Mouse (Mus musculus): ENCODE data around the gene Arl13b. TPM values are rescaled to one million over a fixed set of nuclear protein-coding genes. Genes with fewer than 3 reads are reported as not detected.

Gene Arl13b
- polyA plus RNA-seq (2014; fragmentation: Nextera tagmentation; extraction: Ambion mirVana) = 18.3 and 18.9 TPM in 2 replicates

- Histone ChIP-seq H3K27me3 (ENCODE audit: control insufficient read depth, insufficient read depth, low read length) (no peaks in the 10 kb centered on the region), H3K36me3 (ENCODE audit: control insufficient read depth, insufficient read depth, low read length) (no peaks in the 10 kb centered on the region), H3K27ac (ENCODE audit: low read depth, low read length) (peak within 1 kb of the TSS; percentile 71), H3K4me3 (ENCODE audit: low read depth, low read length) (peak within 1 kb of the TSS; percentile 97), H3K4me2 (ENCODE audit: low read depth, low read length) (peak within 1 kb of the TSS; percentile 87), H3K9ac (replicated peaks; ENCODE audit: low read depth, low read length) (peak within 1 kb of the TSS; percentile 79), H3K9me3 (ENCODE audit: control insufficient read depth, low read length) (no peaks in the 10 kb centered on the region), H3K4me1 (ENCODE audit: control insufficient read depth, insufficient read depth, low read length) (peaks cover 12% of the 10 kb centered on the region)
- under 1% methylated on average over 52 of the region's 52 CpGs for WGBS
- ATAC-seq (ENCODE audit: low read depth) = peak; percentile 100
Observed at GRCm38 (mm10) chr16:62846498-62847312, at the start of gene Arl13b. Arl13b (minus strand) TSS chr16:62847040.

GRCm38 (mm10) chr16:62895824-62896223 lies 49.0 kb upstream of the Arl13b start:
- Histone ChIP-seq H3K4me1 (ENCODE audit: control insufficient read depth, insufficient read depth, low read length) (no peaks in the 10 kb centered on the region), H3K4me2 (ENCODE audit: low read depth, low read length) (no peak overlapping the region), H3K9ac (replicated peaks; ENCODE audit: low read depth, low read length) (no peak overlapping the region), H3K27me3 (ENCODE audit: control insufficient read depth, insufficient read depth, low read length) (no peaks in the 10 kb centered on the region), H3K36me3 (ENCODE audit: control insufficient read depth, insufficient read depth, low read length) (no peaks in the 10 kb centered on the region), H3K4me3 (ENCODE audit: low read depth, low read length) (no peak overlapping the region), H3K9me3 (ENCODE audit: control insufficient read depth, low read length) (no peaks in the 10 kb centered on the region), H3K27ac (ENCODE audit: low read depth, low read length) (no peak overlapping the region)
- WGBS = 88% methylated on average over 3 of the region's 3 CpGs
- no peak for ATAC-seq (ENCODE audit: low read depth)

- no peak overlapping the region for H3K4me2 ChIP-seq (ENCODE audit: low read depth, low read length)
- H3K9me3 ChIP-seq (ENCODE audit: control insufficient read depth, low read length) = no peaks in the 10 kb centered on the region
- no peak overlapping the region for H3K4me3 ChIP-seq (ENCODE audit: low read depth, low read length)
- WGBS = 64% methylated on average over 6 of the region's 6 CpGs
- no peaks in the 10 kb centered on the region for H3K36me3 ChIP-seq (ENCODE audit: control insufficient read depth, insufficient read depth, low read length)
- H3K9ac ChIP-seq (replicated peaks; ENCODE audit: low read depth, low read length) = no peak overlapping the region
- no peaks in the 10 kb centered on the region for H3K27me3 ChIP-seq (ENCODE audit: control insufficient read depth, insufficient read depth, low read length)
- no peak for ATAC-seq (ENCODE audit: low read depth)
- no peak overlapping the region for H3K27ac ChIP-seq (ENCODE audit: low read depth, low read length)
- no peaks in the 10 kb centered on the region; the same call in 1 of the 2 replicates for H3K4me1 ChIP-seq (ENCODE audit: control insufficient read depth, insufficient read depth, low read length)
Observed at GRCm38 (mm10) chr16:62874065-62874464, 27.2 kb upstream of the Arl13b start.

GRCm38 (mm10) chr16:62873180-62873579 lies 26.3 kb upstream of the Arl13b start:
- H3K9me3 ChIP-seq (ENCODE audit: control insufficient read depth, low read length) = no peaks in the 10 kb centered on the region
- H3K4me3 ChIP-seq (ENCODE audit: low read depth, low read length) = no peak overlapping the region
- no peaks in the 10 kb centered on the region for H3K27me3 ChIP-seq (ENCODE audit: control insufficient read depth, insufficient read depth, low read length)
- ATAC-seq (ENCODE audit: low read depth) = peak; percentile 71
- no peaks in the 10 kb centered on the region for H3K36me3 ChIP-seq (ENCODE audit: control insufficient read depth, insufficient read depth, low read length)
- no peak overlapping the region for H3K4me2 ChIP-seq (ENCODE audit: low read depth, low read length)
- WGBS = 7% methylated on average over 4 of the region's 4 CpGs
- H3K27ac ChIP-seq (ENCODE audit: low read depth, low read length) = no peak overlapping the region
- no peak overlapping the region for H3K9ac ChIP-seq (replicated peaks; ENCODE audit: low read depth, low read length)
- no peaks in the 10 kb centered on the region; the same call in 1 of the 2 replicates for H3K4me1 ChIP-seq (ENCODE audit: control insufficient read depth, insufficient read depth, low read length)

GRCm38 (mm10) chr16:62872688-62873117 lies 25.9 kb upstream of the Arl13b start:
- Histone ChIP-seq H3K27ac (ENCODE audit: low read depth, low read length) (no peak overlapping the region), H3K4me3 (ENCODE audit: low read depth, low read length) (no peak overlapping the region), H3K4me2 (ENCODE audit: low read depth, low read length) (no peak overlapping the region), H3K27me3 (ENCODE audit: control insufficient read depth, insufficient read depth, low read length) (no peaks in the 10 kb centered on the region), H3K9ac (replicated peaks; ENCODE audit: low read depth, low read length) (no peak overlapping the region), H3K36me3 (ENCODE audit: control insufficient read depth, insufficient read depth, low read length) (no peaks in the 10 kb centered on the region), H3K4me1 (ENCODE audit: control insufficient read depth, insufficient read depth, low read length) (no peaks in the 10 kb centered on the region; the same call in 1 of the 2 replicates), H3K9me3 (ENCODE audit: control insufficient read depth, low read length) (no peaks in the 10 kb centered on the region)
- peak; percentile 60 for ATAC-seq (ENCODE audit: low read depth)
- 23% methylated on average over 5 of the region's 5 CpGs for WGBS

- no peaks in the 10 kb centered on the region for H3K36me3 ChIP-seq (ENCODE audit: control insufficient read depth, insufficient read depth, low read length)
- no peak overlapping the region for H3K4me3 ChIP-seq (ENCODE audit: low read depth, low read length)
- H3K9ac ChIP-seq (replicated peaks; ENCODE audit: low read depth, low read length) = no peak overlapping the region
- no peak for ATAC-seq (ENCODE audit: low read depth)
- H3K9me3 ChIP-seq (ENCODE audit: control insufficient read depth, low read length) = no peaks in the 10 kb centered on the region
- 72% methylated on average over 6 of the region's 6 CpGs for WGBS
- no peaks in the 10 kb centered on the region for H3K27me3 ChIP-seq (ENCODE audit: control insufficient read depth, insufficient read depth, low read length)
- no peaks in the 10 kb centered on the region for H3K4me1 ChIP-seq (ENCODE audit: control insufficient read depth, insufficient read depth, low read length)
- H3K27ac ChIP-seq (ENCODE audit: low read depth, low read length) = no peak overlapping the region
- no peak overlapping the region for H3K4me2 ChIP-seq (ENCODE audit: low read depth, low read length)
Observed at GRCm38 (mm10) chr16:62861455-62861854, 14.6 kb upstream of the Arl13b start.

GRCm38 (mm10) chr16:62860140-62860539 lies 13.3 kb upstream of the Arl13b start:
- Histone ChIP-seq H3K27ac (ENCODE audit: low read depth, low read length) (no peak overlapping the region), H3K9me3 (ENCODE audit: control insufficient read depth, low read length) (no peaks in the 10 kb centered on the region), H3K9ac (replicated peaks; ENCODE audit: low read depth, low read length) (no peak overlapping the region), H3K36me3 (ENCODE audit: control insufficient read depth, insufficient read depth, low read length) (no peaks in the 10 kb centered on the region), H3K4me3 (ENCODE audit: low read depth, low read length) (no peak overlapping the region), H3K4me2 (ENCODE audit: low read depth, low read length) (no peak overlapping the region), H3K4me1 (ENCODE audit: control insufficient read depth, insufficient read depth, low read length) (no peaks in the 10 kb centered on the region), H3K27me3 (ENCODE audit: control insufficient read depth, insufficient read depth, low read length) (no peaks in the 10 kb centered on the region)
- 87% methylated on average over 1 of the region's 1 CpGs for WGBS
- ATAC-seq (ENCODE audit: low read depth) = no peak

- Histone ChIP-seq H3K9ac (replicated peaks; ENCODE audit: low read depth, low read length) (no peak overlapping the region), H3K4me3 (ENCODE audit: low read depth, low read length) (no peak overlapping the region), H3K4me1 (ENCODE audit: control insufficient read depth, insufficient read depth, low read length) (no peaks in the 10 kb centered on the region), H3K27ac (ENCODE audit: low read depth, low read length) (no peak overlapping the region), H3K4me2 (ENCODE audit: low read depth, low read length) (no peak overlapping the region), H3K27me3 (ENCODE audit: control insufficient read depth, insufficient read depth, low read length) (no peaks in the 10 kb centered on the region), H3K36me3 (ENCODE audit: control insufficient read depth, insufficient read depth, low read length) (no peaks in the 10 kb centered on the region), H3K9me3 (ENCODE audit: control insufficient read depth, low read length) (no peaks in the 10 kb centered on the region)
- WGBS = 90% methylated on average over 1 of the region's 1 CpGs
- ATAC-seq (ENCODE audit: low read depth) = no peak
Observed at GRCm38 (mm10) chr16:62858018-62858417, 11.2 kb upstream of the Arl13b start.

- H3K4me3 ChIP-seq (ENCODE audit: low read depth, low read length) = no peak overlapping the region
- H3K27ac ChIP-seq (ENCODE audit: low read depth, low read length) = no peak overlapping the region
- ATAC-seq (ENCODE audit: low read depth) = no peak
- H3K9me3 ChIP-seq (ENCODE audit: control insufficient read depth, low read length) = no peaks in the 10 kb centered on the region
- H3K4me2 ChIP-seq (ENCODE audit: low read depth, low read length) = no peak overlapping the region
- 91% methylated on average over 2 of the region's 2 CpGs for WGBS
- H3K4me1 ChIP-seq (ENCODE audit: control insufficient read depth, insufficient read depth, low read length) = no peaks in the 10 kb centered on the region
- no peaks in the 10 kb centered on the region for H3K27me3 ChIP-seq (ENCODE audit: control insufficient read depth, insufficient read depth, low read length)
- H3K9ac ChIP-seq (replicated peaks; ENCODE audit: low read depth, low read length) = no peak overlapping the region
- no peaks in the 10 kb centered on the region for H3K36me3 ChIP-seq (ENCODE audit: control insufficient read depth, insufficient read depth, low read length)
Observed at GRCm38 (mm10) chr16:62857498-62857897, 10.7 kb upstream of the Arl13b start.
